Mouse (Mus musculus): ENCODE results near the gene Ttn.

The Ttn gene

DNA sequence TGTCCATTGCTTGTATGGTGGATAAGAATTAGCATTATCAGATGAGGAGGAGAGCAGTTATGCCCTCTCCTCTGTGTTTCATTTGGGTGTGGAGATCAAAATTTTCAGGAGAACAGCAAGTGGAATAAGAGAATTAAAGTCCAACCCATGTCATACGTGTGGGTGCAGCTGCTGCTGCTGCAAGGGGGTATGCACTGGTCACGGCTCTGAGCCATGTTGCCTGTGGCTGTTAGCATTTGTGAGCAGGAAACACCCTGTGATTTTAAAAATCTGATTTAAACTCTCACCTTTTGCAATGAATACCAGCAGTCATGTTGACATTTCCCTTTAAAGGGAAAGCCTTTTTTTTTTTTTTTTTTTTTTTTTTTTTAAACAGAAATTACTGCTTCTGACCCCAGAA, 116.8 kb downstream of the Ttn start:
- intact Hi-C loops (cut with DNase I): no loop called here

DNA sequence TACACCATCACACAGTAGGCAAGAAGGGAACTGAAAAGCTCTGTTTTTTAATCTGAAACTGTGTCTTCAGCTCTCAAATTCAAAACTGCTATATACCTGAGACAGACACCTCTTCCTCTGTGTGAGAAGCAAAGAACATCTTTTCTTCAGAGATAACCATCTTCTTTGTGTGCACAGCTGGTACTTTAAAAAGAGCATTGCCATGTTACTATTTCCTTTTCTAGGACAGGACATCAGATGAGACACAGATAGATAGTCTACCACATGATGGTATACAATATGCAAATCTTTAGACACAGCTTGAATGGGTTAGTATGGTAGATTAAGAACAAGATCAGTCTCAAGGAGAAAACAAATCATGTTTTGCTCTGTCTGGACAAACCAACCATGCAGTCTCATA, 121.0 kb downstream of the Ttn start:
- intact Hi-C loops (cut with DNase I): no loop called here

DNA sequence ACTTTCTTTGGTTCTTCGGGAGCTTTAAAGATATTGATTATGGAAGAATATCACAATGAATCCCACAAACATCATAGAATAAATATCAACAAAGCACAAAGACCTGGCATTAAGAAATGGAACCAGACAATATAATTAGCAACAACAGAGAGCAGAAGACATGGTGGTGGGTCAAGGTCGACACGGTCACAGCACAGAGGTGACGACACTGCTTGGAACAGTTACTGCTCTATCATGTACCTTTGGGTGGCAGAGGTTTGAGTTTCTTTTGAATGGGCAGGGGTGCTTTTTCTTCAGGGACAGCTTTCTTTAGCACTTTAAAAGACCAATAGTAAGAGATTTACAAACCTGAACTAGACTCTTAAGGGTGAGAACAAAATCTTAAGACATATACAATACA, 132.3 kb downstream of the Ttn start:
- intact Hi-C loops (cut with DNase I): no loop called here

DNA sequence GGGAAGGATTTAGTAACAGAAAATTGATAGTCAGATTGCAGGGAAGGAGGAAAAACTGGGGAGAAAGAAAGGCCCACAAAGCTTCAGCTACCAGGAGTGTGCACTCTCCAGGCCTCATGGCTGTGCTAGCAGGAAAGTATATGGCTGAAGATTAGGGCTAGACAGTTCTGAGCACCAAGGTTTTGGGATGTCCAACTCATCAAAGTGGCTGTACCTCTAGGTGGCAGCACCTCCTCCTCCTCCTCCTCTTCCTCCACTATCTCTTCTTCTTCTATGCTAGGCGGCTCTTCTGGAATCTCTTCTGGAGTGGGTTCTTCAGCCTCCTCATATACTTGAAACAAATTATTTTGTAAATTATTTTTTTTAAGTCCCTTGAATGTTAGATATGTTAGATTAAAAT, 139.2 kb downstream of the Ttn start:
- intact Hi-C loops (cut with DNase I): no loop called here

DNA sequence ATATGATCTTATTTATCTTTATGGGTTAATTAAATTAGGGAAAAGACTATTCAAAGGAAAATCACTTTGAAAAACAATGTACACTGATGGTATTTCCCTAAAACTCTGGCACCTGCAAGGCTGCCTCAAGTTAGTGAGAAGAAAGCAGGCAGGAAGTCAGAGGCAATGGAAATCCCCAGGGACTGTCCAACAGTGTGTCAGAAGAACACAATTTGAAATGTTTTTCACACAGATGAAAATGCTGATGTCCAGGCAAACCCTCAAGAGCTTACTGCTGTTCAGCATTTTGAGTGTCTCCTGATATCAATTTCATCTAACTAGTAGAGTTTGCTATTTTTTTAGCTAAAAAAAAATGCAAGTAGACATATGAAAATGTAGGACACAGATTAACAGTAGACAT, 161.9 kb downstream of the Ttn start:
- intact Hi-C loops (cut with DNase I): no loop called here

DNA sequence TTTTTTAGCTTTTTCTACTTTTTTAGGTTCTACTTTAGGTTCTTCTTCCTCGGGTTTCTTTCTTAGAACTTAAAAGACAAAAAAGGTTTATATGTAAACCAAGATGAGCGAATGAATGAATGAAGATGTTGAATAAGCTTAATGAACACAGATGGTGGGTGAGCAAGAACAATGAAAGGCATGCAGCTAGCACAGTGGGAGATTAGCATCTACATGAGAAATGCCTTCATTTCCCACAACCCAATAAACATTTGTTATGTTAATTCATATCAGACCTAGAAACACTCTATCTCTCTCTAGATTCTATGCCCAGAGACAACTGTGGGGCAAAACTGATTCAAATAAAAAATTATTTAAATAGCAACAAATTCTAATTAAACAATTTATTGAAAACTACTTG, 164.6 kb downstream of the Ttn start:
- intact Hi-C loops (cut with DNase I): no loop called here

DNA sequence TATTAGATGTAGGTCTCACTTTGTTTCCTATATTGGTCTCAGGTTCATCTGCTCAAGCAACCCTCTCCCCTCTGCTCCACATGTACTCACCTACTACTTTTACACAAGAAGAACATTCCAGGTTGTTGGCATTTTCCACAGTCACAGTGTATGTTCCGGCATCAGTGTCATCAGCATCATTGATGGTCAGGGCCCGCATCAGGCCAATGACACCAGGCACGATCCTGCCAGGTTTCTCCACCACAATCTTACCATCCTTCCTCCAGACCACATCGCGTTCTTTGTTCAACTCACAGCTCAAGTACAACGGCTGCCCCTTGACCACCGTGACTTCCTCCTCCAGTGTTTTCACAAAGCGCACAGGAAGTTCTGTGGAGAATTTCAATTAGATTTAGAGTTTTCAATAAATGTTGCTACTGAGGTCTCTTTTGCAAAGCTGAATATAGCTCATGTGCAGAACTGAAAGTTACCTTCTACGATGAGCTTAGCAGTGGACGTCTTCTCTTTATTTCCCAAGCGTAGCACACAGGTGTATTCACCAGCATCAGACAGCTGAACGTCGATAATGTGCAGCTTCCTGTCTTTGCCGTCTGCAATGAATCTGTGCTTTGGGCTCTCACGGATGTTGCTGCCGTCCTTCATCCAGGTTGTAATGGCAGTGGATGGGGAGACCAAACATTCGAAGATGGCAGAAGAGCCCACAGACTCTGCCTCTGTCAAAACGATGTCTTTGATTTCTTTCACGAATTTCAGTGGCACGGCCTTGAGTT, 168.1 kb downstream of the Ttn start:
- intact Hi-C loops (cut with DNase I): no loop called here

DNA sequence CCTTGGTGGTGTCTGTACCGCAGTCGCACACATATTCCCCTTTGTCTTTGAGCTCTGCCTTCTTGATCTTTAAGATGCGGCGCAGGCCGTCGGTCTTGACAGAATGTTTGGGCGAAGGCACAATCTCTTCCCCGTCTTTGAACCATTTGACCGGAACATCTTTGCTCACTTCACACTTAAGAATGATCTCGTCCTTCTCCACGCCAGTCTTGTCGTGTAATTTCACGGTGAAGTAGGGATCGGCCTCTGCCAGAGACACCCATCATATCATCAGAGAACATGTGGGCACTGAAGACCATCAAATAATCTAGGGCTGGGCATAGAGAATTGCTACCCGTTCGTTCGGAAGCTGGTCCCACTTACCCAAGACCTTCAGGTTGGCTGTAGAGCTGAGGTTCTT, 171.2 kb downstream of the Ttn start:
- intact Hi-C loops (cut with DNase I): no loop called here

DNA sequence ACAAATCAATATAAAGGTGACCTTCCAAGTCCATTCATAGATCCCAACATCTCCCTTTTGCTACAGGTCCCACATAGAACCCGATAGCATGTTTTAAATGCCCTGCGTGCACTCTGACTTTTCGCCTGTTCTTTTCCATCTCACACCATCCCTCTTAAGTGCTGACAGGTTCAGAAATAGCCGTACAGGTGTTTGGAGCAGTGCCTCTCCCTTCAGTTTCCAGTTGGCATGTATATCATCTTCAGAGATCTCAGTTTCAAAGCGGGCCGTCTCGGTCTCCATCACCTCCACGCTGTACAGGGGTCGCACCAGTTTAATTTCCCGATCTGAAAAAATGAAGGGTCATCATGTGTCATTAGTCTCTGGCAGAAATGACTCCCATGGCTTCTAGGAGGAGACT, 174.0 kb downstream of the Ttn start:
- intact Hi-C loops (cut with DNase I): no loop called here

DNA sequence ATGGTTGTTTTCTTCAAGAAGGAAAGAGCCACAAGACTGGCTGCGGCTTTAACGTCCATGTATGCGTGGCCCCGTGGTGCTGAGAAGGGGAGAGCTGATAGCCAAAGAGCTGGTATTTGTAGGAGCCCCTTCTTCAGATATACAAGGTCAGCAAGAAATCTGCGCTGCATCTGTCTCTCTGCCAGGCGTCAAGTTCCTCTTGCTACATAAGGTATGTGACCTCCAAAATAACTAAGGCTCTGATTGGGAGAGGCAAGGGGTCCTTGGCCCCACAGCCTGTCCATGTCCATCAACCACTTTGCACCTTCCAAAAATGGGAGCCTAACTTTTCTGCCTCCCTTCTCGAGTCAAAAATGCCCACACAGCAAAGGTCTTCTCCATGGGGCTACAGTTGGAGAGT, 175.1 kb downstream of the Ttn start:
- intact Hi-C loops (cut with DNase I): no loop called here

DNA sequence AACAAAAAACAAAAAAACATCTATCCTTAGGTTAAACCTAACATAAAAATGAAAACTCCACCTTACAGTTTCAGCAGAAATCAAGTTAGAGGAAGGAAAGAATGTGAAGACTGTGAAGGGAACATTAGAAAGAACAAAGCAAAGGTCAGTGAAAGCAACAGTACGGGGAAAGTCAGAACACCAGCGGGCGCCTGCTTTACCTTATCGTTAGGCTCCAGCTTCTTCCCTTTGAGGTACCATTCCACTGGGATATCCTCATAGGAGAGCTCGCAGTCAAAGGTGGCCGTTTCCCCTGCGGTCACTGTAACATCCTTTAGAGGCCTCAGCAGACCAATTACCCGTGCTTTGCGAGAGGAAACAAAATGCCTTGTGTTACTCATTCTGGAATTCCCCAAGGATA, 175.5 kb downstream of the Ttn start:
- intact Hi-C loops (cut with DNase I): no loop called here

DNA sequence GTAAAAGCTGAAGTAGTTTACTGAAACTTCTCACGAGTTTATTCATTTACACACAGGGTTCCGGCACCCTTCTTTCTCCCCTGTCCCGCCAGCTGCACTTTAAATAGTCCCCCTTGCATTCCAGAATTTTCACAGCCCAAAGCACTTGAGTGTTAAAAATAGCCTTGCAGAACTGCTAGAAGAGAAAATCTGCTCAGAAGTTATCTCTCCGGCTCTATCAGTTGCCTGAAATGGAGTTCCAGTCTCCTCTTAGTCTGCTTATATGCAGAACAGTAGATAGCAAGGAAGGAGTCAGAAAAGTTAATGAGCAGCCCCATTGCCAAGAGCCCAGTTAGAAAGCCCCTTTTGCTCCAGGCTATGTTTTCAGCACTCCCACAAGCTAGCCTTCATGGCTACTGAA, 176.0 kb downstream of the Ttn start:
- intact Hi-C loops (cut with DNase I): no loop called here

DNA sequence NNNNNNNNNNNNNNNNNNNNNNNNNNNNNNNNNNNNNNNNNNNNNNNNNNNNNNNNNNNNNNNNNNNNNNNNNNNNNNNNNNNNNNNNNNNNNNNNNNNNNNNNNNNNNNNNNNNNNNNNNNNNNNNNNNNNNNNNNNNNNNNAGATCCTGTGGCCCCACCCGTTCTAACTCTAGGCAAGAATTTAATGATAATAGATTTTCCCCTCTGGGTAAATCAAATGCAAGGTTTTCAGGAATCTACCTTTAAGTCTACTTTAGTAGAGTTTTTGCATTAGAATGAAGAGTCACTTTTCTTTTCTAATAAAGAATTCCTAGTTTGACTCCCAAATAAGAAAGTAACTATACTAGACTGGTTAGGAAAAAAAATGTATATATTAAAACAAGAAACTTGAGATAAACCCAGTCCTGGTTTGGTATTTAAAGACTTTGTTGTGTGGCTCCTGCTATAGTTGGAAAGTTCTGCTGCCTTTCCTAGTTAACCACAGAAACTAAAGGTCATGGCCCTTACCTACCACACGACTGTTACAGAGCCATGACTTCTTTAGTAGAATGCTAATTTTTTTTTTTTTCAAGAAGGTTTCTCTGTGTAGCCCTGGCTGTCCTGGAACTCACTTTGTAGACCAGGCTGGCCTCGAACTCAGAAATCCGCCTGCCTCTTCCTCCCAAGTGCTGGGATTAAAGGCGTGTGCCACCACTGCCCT, 177.0 kb downstream of the Ttn start:
- intact Hi-C loops (cut with DNase I): no loop called here

DNA sequence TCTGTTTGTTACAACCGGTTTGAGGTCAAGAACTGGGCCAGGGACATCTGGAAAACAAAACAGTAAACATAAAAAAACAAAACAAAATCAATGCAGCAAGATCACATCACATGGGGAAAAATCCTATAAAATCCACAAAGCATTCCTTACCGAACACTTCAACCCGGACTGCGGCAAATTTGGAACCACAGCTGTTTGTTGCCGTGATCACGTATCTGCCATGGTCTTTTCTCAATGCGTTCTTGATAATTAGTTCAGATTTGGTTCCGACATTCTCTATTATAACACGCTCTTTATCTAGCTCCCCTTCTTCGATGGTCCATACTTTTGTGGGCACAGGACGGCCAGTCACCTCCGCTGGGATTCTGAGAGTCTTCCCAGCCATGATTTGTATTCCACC, 198.2 kb downstream of the Ttn start:
- intact Hi-C loops (cut with DNase I): no loop called here

DNA sequence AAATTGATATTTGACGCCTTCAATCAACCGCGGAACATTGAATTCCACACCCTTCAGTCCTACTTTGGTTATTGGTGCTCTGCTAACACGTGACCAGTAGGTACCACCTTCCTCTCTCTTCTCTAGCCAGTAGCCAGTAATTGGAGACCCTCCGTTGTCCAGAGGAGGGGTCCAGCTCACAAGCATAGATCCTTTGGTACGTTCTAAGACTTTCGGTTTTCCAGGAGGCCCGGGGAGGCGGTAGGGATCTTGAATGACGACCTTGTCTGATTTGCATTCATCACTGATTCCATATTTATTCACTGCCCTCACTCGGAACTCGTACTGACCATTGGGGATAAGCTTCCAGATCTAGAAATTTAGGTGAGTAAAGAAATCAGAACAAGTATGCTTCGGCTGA, 201.6 kb downstream of the Ttn start:
- intact Hi-C loops (cut with DNase I): no loop called here

DNA sequence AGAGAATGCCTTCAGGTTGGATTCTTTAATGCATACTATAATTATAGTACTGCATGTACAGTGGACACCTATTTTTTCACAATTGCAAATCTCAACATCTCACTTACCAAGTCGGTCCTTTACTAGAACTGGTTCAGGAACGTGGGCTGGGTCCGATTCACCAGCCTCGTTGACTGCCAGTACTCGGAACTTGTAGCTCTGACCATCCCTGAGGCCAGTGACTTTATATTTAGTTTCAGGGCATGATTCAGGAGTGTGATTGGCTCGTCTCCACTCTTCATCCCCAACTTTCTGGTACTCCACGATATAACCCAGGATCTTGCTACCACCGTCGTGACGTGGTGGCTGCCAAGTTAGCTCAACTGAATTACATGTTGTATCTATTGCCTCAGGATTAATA, 212.5 kb downstream of the Ttn start:
- intact Hi-C loops (cut with DNase I): no loop called here

DNA sequence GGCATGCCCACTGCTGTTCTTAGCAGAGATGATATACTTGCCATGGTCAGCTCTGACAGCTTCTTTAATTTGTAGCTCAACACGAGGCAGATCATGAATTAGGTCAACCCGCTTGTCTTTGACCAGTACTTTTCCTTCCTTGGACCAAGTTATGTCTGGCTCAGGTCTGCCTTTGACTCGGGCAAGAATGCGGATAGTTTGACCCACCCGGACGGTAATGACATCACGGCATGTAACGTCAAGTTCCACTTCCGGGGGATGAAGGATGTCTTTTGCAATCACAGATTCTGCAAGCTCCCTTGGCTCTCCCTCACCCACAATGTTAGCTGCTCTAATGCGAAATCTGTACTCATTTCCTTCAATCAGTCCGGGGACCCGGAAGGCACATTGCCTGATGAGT, 215.1 kb downstream of the Ttn start:
- intact Hi-C loops (cut with DNase I): no loop called here

DNA sequence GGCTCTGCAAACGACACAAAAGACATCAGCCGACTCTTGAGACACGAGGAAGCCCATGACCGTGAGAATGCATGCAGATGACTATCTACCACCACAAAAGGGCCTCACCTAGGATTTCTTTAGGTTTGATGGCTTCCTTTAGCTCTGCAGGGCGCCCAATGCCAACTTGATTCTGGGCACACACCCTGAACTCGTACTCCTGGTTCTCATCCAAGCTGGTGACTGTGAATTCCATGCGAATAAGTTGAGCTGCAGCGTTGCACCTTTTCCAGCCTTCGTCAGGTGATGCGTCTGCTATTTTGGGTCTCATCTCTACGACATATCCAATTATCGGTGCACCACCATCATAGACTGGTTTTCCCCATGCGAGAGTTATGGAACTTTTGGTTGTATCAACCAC, 217.8 kb downstream of the Ttn start:
- intact Hi-C loops (cut with DNase I): no loop called here

DNA sequence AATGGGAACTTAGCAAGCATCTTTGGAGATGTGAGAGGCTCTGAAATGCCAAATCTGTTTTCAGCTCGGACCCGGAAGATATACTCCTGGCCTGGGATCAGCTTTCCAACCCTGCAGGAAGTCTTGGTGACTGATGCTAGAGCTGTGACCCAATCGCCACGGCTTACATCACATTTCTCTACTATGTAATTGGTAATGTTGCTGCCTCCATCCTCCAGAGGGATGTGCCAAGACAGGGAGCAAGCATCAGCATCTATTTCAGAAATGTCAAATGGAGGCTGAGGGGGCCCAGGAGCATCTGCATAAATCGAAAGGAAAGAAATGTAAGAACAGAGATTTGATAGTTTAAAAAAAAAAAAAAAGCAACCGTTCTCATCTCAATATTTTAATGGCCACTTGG, 220.2 kb downstream of the Ttn start:
- intact Hi-C loops (cut with DNase I): no loop called here

DNA sequence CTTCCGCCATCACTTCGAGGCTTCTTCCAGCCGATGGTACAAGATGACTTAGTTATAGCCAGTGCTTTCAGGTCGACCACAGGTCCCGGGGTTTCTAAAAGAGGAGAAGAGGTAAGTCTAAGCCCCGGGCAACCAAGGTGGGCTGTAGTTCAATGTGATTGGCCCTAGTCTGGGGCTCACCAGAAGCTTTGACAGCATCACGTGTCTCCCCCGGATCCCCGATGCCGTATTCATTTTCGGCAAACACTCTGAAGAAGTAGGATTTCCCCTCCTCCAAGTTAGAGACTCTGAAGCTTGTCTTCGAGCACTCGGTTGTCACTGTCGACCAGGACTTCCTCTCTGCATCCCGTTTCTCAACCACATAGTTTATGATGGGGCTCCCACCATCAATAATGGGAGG, 225.9 kb downstream of the Ttn start:
- intact Hi-C loops (cut with DNase I): no loop called here

DNA sequence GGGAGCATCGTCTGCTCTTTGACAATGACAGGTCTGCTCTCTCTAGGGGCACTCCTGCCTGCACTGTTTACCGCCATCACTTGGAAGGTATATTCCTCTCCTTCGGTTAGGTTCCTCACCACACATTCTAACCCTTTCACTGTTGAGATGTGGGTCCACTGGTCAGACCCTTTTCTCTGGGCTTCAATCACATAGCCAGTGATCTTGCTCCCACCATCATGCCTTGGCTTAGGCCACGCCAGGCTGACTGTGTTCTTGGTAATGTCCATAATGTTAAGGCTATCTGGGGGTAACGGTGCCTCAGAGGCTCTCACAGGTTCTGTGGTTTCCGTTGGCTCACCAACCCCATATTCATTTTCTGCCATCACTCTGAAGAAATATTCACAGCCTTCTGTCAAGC, 230.4 kb downstream of the Ttn start:
- intact Hi-C loops (cut with DNase I): no loop called here

DNA sequence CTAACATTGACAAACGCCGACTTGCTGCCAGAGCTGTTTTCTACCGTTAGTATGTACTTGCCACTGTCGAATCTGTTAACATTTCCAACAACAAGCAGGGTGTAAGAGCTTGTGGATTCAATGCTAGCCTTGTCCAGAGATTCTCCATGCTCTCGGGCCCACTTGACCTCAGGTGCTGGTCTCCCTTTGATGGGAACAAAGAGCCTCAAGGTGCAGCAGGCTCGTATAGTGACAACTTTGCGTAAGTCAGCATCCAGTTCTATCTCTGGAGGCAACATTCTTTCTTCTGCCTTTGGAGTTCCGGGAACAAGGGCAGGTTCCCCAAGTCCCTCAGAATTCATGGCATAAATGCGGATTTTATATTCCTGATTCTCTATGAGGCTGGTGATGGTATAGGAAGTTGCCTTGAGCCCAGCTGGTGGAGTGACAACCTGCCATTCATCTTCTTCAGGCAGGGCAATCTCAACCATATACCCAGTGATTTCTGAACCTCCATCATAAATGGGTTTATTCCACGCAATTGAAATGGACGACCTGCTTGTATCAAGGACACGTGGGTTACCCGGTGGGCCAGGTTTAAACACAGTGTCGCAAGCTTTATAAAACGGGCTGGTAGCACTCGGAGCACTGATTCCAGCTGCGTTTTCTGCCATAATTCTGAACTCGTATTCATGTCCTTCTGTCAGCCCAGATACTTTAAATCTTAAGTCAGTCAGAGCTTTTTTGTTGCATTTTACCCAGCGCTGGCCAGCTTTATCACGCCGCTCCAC, 232.8 kb downstream of the Ttn start:
- intact Hi-C loops (cut with DNase I): no loop called here

DNA sequence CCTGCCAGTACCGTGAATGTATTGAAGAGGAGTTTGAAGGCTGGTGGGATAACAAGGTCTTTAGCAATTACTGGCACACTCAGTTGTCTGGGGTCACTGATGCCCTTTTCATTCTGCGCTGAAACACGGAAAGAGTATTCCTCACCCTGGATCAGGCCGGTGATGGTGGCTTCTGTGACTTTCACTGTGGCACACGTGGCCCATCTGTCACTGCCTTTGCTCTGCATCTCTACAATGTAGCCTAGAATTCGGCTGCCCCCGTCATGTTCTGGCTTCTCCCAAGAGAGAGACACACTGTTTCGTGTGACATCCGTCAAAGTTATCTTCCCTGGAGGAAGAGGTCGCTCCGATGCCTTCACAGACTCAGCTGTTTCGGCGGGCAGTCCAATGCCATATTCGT, 233.7 kb downstream of the Ttn start:
- intact Hi-C loops (cut with DNase I): no loop called here
